Mouse (Mus musculus) ovary, adult 10 weeks (tissue): ENCODE data around the gene Vmn2r7. TPM values are rescaled to one million over a fixed set of nuclear protein-coding genes. Genes with fewer than 3 reads are reported as not detected.

Source experiments
- polyA plus RNA-seq: library from polyadenylated mRNA; stranded (reverse); fragments of 350-450 nt; fragmentation: Illumina TruSeq; extraction: RNeasy Lipid Tissue Mini Kit (QIAGEN cat#74804); gene quantifications from one replicate; pipeline ENCODE4 v1.2.3, GENCODE M21; 2014

Gene Vmn2r7
- not detected for polyA plus RNA-seq

GRCm38 (mm10) chr3:64844665-64845064 lies at the start of gene Vmn2r7:
Gene Vmn2r7 (minus strand): TSS chr3:64844765.

